Mouse (Mus musculus) hindbrain, embryonic 14.5 days (tissue): ENCODE results near the gene Lurap1. TPM values are rescaled to one million over a fixed set of nuclear protein-coding genes. Genes with fewer than 3 reads are reported as not detected.
A peak's percentile ranks its signal among the peaks of the same experiment; 100 is the strongest.

ENCODE experiments used
- ATAC-seq: fragments of 200-750 bp; cut with Nextera tagmentation; 2 replicates; pipeline ENCODE4 v1.8.0; 2017; ENCODE audit warnings: moderate number of reproducible peaks, mild to moderate bottlenecking, moderate TSS enrichment, moderate library complexity; ENCODE audit not compliant: low FRiP score
- DNase-seq: peaks from one replicate; pipeline ENCODE4 v3.0.0-alpha.2; 2015; ENCODE audit warnings: low spot score
- H3K27ac ChIP-seq: fragments of 300-500 bp; sonication (generic); 2 replicates; pipeline ENCODE4 v1.5.1; 2014; ENCODE audit warnings: mild to moderate bottlenecking, moderate library complexity
- H3K27me3 ChIP-seq: fragments of 300-500 bp; sonication (generic); 2 replicates; pipeline ENCODE4 v1.6.1; 2014; ENCODE audit warnings: mild to moderate bottlenecking, low read length, mixed read lengths; ENCODE audit not compliant: control insufficient read depth, insufficient read depth
- H3K36me3 ChIP-seq: fragments of 300-500 bp; sonication (generic); replicated peaks from 2 replicates; pipeline ENCODE4 v1.6.1; 2014; ENCODE audit not compliant: control insufficient read depth, insufficient read depth
- H3K4me1 ChIP-seq: fragments of 300-500 bp; sonication (generic); replicated peaks from 2 replicates; pipeline ENCODE4 v1.6.1; 2014; ENCODE audit warnings: antibody characterized with exemption, low read length, mixed read lengths; ENCODE audit not compliant: control insufficient read depth, insufficient read depth
- H3K4me2 ChIP-seq: fragments of 300-500 bp; sonication (generic); replicated peaks from 2 replicates; pipeline ENCODE4 v1.6.1; 2014; ENCODE audit warnings: mild to moderate bottlenecking, moderate library complexity
- H3K4me3 ChIP-seq: fragments of 300-500 bp; sonication (generic); replicated peaks from 2 replicates; pipeline ENCODE4 v1.5.1; 2014; ENCODE audit warnings: mild to moderate bottlenecking, low read length
- H3K9ac ChIP-seq: fragments of 300-500 bp; sonication (generic); 2 replicates; pipeline ENCODE4 v1.6.1; 2014
- H3K9me3 ChIP-seq: fragments of 300-500 bp; sonication (generic); 2 replicates; pipeline ENCODE4 v1.6.1; 2016; ENCODE audit warnings: low read length; ENCODE audit not compliant: control insufficient read depth
- WGBS: fragments of 180-500 bp; shearing (Covaris S2); extraction: QIAGEN DNeasy Blood & Tissue Kit; methylation state at CpG from one replicate; pipeline ENCODE4 v1.1.7; 2014; 5-methylcytosine and 5-hydroxymethylcytosine counted together
- polyA plus RNA-seq: library from polyadenylated mRNA; unstranded; fragments of >200 nt; fragmentation: Nextera tagmentation; extraction: Ambion mirVana; gene quantifications from 2 replicates; pipeline ENCODE4 v1.2.1, GENCODE M21; 2014

The Lurap1 gene
- polyA plus RNA-seq, 1 experiment from 2014 or later, result 2.7 TPM

DNA sequence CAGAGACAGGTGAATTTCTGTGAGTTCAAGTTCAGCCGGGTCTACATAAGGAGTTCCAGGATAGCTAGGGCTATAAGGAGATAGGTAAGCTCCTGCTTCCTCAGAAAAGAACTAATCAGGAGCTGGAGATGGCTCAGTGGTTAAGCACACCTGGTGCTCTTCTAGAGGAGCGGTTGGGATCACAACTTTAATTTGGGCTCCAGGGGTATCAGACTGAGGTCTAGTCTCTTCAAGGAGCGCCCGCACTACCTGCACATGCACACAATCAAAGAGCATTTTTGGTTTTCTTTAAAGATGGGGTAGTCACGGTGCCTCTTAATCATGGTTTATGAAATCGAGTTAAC, 1.4 kb downstream of the Lurap1 start:
- Histone ChIP-seq H3K27me3 (no peaks in the 10 kb centered on the region), H3K9ac (peak overlapping the region; percentile 96), H3K4me1 (peaks cover 15% of the 10 kb centered on the region), H3K9me3 (no peaks in the 10 kb centered on the region), H3K27ac (peak overlapping the region; percentile 93), H3K4me3 (peak overlapping the region; percentile 80), H3K4me2 (peak overlapping the region; percentile 75), H3K36me3 (peaks cover 28% of the 10 kb centered on the region)
- no peak for DNase-seq
- WGBS, result 20% methylated on average over 6 of the region's 6 CpGs
- no peak for ATAC-seq

DNA sequence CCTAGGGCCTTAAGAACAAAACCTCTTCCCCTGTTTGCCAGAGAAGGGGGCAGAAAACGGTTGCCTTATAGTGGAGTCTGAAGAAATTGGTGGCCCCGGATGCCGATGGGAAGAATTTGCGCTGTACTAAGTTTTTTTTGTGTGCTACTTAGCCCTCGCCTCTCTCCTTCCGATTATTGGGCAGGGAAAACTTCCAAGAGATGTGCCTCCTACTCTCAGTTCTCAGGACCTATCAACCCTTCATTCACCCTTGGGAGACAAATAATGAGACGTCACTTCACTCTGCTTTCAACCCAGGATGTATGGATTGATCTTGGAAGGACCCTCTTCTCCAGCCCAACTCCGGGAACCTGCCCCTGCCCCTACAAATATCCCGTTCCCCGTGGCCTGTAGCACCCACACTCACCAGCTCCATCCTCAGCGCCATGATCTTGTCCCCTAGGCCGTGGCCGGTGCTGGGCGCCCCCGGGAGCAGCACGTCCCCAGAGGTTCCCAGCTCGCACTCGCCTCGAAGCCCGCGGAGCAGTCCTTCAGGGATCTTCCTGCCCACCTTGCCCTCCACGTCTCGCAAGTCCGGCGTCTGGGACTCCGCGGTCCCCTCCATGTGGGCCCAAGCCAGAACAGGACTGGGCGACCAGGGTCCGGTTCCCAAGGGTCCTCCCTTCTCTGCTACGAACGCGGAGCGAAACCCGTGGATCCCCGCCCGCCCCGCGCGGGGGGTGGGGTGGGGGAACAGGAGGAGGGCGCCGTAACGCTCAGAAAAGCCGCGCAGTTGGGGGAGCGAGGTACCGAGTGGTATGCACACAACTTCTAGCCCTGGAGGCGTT, 7.0 kb downstream of the Lurap1 start:
- H3K9me3 ChIP-seq, result no peaks in the 10 kb centered on the region
- H3K27ac ChIP-seq, result no peak overlapping the region
- 0 out of 2 replicates have a peak, but pooled peaks cover 13% of the 10 kb centered on the region for H3K4me1 ChIP-seq
- WGBS, result 1% methylated on average over 47 of the region's 47 CpGs
- H3K36me3 ChIP-seq, result no peaks in the 10 kb centered on the region
- H3K9ac ChIP-seq, result peak overlapping the region; percentile 68
- DNase-seq (peak; percentile 53), ATAC-seq (peak; percentile 61)
- H3K27me3 ChIP-seq, result peaks cover 9% of the 10 kb centered on the region; the same call in 1 of the 2 replicates
- peak overlapping the region; percentile 86 for H3K4me2 ChIP-seq
- H3K4me3 ChIP-seq, result peak overlapping the region; percentile 46

DNA sequence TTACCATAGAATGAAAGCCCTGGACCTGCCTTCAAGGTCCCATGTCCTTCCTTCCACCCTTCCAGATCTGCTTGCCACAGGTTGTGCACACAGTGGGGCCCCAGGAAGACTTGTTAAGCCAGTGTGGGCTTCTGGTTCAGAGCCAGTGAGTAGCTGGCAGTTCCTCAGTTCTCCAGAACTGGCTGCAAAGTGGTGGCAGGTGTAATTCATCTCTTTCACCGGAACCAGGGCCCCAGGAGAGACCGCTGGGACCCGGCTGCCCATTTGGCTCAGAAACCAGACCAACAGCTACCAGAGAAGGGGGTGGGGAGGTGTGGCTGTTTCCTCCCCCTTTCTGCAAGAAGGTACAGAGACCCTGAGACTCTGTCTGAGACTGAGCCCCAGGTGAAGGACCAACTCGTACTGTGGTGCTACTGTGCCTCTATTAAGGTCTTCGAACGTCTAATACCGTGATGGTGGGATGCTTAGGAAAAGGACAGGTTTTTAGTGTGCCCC, 7.8 kb downstream of the Lurap1 start:
- Histone ChIP-seq H3K4me3 (peak overlapping the region; percentile 46), H3K36me3 (no peaks in the 10 kb centered on the region), H3K9ac (no peak overlapping the region), H3K27ac (no peak overlapping the region), H3K4me2 (peak overlapping the region; percentile 86), H3K9me3 (no peaks in the 10 kb centered on the region), H3K4me1 (0 out of 2 replicates have a peak, but pooled peaks cover 13% of the 10 kb centered on the region), H3K27me3 (peaks cover 9% of the 10 kb centered on the region; the same call in 1 of the 2 replicates)
- WGBS, result 9% methylated on average over 7 of the region's 7 CpGs
- DNase-seq, result no peak
- no peak for ATAC-seq

DNA sequence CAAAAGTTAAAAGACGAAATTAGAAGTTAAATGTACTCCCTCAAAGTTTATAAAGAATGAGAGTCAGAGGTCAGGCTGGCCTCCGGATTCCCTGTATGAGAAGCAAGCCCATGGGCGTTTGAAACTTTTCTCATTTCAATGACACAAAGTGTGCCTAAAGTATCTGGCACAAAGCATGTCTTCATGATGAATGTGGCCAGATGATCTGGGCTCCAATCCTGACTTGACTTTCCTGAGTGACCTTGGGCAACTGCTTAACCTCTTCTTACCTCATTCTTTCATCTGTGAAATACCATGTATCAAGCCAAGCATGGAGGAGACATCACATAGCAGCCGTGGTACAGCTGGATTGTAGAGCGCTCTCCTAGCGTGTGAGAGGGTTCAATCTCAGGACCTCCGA, 8.9 kb downstream of the Lurap1 start:
- H3K4me1 ChIP-seq, result 0 out of 2 replicates have a peak, but pooled peaks cover 13% of the 10 kb centered on the region
- H3K36me3 ChIP-seq, result no peaks in the 10 kb centered on the region
- no peak overlapping the region for H3K4me2 ChIP-seq
- DNase-seq, result no peak
- no peaks in the 10 kb centered on the region for H3K9me3 ChIP-seq
- 57% methylated on average over 7 of the region's 7 CpGs for WGBS
- no peak overlapping the region for H3K9ac ChIP-seq
- ATAC-seq, result no peak
- peaks cover 9% of the 10 kb centered on the region; the same call in 1 of the 2 replicates for H3K27me3 ChIP-seq
- H3K27ac ChIP-seq, result no peak overlapping the region
- H3K4me3 ChIP-seq, result no peak overlapping the region

DNA sequence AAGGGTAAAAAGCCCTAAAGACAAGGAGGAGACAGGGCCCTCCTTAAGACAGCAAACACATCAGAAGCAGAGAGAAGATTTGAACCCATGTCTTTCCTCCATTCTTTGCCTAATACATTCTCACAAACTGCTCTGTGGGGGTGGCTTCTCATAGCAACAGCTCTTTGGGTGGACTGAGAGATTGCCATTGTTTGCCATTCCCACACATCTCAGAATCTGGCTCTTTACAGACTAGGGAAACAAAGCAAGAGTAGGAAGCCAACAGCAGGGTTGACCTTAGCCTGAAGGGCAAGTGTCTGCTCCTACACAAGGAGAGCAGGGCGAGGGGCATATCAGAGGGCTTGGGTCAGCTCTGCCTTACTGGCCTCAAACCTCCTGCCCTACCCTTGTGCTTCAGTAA, 9.4 kb downstream of the Lurap1 start:
- 68% methylated on average over 1 of the region's 1 CpGs for WGBS
- Histone ChIP-seq H3K27ac (no peak overlapping the region), H3K36me3 (no peaks in the 10 kb centered on the region), H3K9me3 (no peaks in the 10 kb centered on the region), H3K27me3 (peaks cover 9% of the 10 kb centered on the region; the same call in 1 of the 2 replicates), H3K9ac (no peak overlapping the region), H3K4me3 (no peak overlapping the region), H3K4me2 (no peak overlapping the region), H3K4me1 (0 out of 2 replicates have a peak, but pooled peaks cover 13% of the 10 kb centered on the region)
- no peak for ATAC-seq
- DNase-seq, result no peak

DNA sequence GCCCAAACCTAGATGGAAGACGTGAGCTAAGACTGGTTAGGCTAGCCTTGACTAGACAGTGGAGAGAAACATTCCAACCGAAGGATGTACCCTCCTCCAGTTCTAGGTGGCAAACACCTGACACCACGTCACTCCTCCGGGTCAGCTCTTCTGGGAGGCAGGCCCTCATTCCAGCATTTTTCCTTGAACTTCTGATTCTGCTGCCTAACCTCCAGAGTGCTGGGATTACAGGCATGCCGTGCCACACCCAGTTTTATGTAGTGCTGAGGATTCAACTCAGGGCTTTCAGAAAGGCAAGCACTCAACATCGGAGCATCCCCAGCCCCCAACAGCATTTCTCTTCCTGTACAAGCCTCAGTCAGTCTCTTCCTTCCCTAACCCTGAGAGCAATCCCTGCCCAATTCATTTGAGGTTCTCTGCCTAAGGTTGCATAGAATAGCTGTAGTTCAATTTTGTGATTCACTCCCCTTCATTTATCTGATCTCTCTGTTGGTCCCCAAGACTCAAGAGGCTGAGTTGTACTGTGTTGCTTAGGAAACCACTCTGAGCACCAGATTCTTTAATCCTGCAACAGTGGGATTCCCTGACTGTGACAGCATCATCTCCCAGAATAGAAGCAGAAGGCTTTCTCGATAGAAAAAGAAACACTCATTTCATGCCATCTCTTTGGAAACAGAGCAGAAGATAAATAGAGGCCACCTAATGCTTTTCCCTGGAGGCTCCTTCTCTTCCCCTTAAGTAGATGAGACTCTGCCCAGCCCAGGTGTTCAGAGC, 10.2 kb downstream of the Lurap1 start:
- H3K27ac ChIP-seq, result no peak overlapping the region
- H3K4me3 ChIP-seq, result no peak overlapping the region
- whole genome bisulfite sequencing, result 83% methylated on average over 7 of the region's 7 CpGs
- DNase-seq, result no peak
- ATAC-seq, result no peak
- no peak overlapping the region for H3K9ac ChIP-seq
- H3K27me3 ChIP-seq, result peaks cover 9% of the 10 kb centered on the region; the same call in 1 of the 2 replicates
- no peaks in the 10 kb centered on the region for H3K9me3 ChIP-seq
- H3K4me1 ChIP-seq, result 0 out of 2 replicates have a peak, but pooled peaks cover 13% of the 10 kb centered on the region
- H3K4me2 ChIP-seq, result no peak overlapping the region
- H3K36me3 ChIP-seq, result no peaks in the 10 kb centered on the region

DNA sequence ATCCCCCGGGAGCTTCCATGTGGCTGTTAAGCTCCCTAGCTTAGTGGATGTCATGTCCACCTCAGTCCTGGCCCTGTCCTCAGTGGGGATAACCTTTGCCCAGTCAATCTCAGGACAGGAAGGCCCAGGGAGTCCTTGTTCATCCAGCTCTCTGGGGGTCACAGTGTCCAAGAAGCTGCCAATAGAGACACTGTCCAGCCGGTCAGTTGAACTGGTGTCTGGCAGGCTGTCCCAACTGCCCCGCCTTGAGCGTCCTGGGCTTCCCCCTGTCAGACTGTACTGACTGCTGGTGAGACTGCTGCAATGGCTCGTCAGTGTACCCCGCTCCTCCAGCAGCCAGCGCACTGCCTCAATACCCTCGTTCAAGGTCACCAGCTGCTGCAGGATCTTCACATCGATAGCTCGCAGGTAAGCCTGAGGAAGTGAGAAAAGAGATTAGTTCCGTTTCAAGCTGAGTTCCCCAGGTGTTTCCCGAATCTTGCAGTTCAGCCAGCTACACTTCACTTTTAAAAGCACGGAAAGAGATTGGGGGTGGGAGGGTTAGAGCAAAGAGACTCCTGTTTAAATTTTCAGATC, 13.6 kb downstream of the Lurap1 start:
- ATAC-seq, result no peak
- no peak overlapping the region for H3K9ac ChIP-seq

DNA sequence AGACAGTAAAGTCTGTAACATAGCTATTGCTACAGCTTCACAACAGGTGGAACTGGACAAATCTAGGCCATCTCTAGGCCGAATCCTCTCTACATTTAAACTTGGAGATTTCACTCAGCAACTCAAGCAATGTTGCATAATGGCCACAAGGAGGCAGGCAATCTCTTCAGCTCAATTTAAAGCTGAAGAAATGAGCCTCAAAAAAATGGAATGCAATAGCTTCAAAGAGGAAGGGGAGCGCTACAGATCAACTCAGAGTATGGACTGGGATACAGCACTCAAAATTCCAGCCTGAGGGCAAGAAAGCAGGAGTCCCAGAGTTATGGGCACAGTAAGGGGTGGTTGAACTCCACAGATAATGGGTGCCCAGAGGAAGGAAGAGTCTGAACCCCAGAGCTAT, 16.1 kb downstream of the Lurap1 start:
- ATAC-seq (no peak), DNase-seq (peak; percentile 74)
- 33% methylated on average over 2 of the region's 2 CpGs for WGBS
- no peak overlapping the region for H3K9ac ChIP-seq
- no peak overlapping the region for H3K27ac ChIP-seq
- no peak overlapping the region for H3K4me2 ChIP-seq
- no peaks in the 10 kb centered on the region for H3K36me3 ChIP-seq
- no peaks in the 10 kb centered on the region for H3K9me3 ChIP-seq
- H3K27me3 ChIP-seq, result no peaks in the 10 kb centered on the region
- H3K4me1 ChIP-seq, result no peaks in the 10 kb centered on the region
- no peak overlapping the region for H3K4me3 ChIP-seq

More for the DNA sequence above, 13.6 kb downstream of the Lurap1 start:
- no peak for DNase-seq
- H3K4me2 ChIP-seq, result no peak overlapping the region
- no peak overlapping the region for H3K27ac ChIP-seq
- no peak overlapping the region for H3K4me3 ChIP-seq
- no peaks in the 10 kb centered on the region for H3K27me3 ChIP-seq
- H3K9me3 ChIP-seq, result no peaks in the 10 kb centered on the region
- H3K36me3 ChIP-seq, result no peaks in the 10 kb centered on the region
- 54% methylated on average over 13 of the region's 13 CpGs for WGBS
- H3K4me1 ChIP-seq, result no peaks in the 10 kb centered on the region

DNA sequence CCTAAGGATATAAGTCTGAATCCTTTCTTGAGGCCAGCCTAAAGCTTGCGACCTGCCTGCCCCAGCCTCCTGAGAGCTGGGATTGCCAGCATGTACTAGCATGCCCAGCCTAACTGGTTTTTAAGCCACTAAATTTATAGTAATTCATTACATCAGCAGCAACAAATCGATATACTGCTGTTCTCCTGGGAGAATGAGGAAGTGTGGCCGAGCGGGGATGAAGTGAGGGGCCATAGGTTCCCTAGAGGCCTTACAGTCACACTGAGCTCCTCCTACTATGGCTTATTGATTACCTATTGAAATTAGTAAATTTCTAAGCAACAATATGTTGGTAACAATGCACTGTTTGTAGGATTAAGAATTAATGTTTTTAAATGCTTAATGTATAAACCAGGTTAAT, 18.0 kb downstream of the Lurap1 start:
- DNase-seq, result no peak
- H3K9ac ChIP-seq, result no peak overlapping the region
- 85% methylated on average over 4 of the region's 4 CpGs for WGBS
- ATAC-seq, result no peak
- no peaks in the 10 kb centered on the region for H3K36me3 ChIP-seq
- H3K4me2 ChIP-seq, result no peak overlapping the region
- no peaks in the 10 kb centered on the region for H3K4me1 ChIP-seq
- no peaks in the 10 kb centered on the region for H3K27me3 ChIP-seq
- no peak overlapping the region for H3K4me3 ChIP-seq
- no peaks in the 10 kb centered on the region for H3K9me3 ChIP-seq
- H3K27ac ChIP-seq, result no peak overlapping the region
